Mouse (Mus musculus): ENCODE results near the gene Sc5d.

Sc5d gene

GRCm38 (mm10) chr9:42264145-42264544 lies at the start of gene Sc5d:
Gene Sc5d, minus strand, starts transcription at chr9:42264256.
- peak; percentile 92 for DNase-seq (ENCODE audit: low spot score)

GRCm38 (mm10) chr9:42311311-42311710 lies 47.3 kb upstream of the Sc5d start:
- DNase-seq (ENCODE audit: low spot score), result no peak

GRCm38 (mm10) chr9:42303894-42304293 lies 39.8 kb upstream of the Sc5d start:
- DNase-seq (ENCODE audit: low spot score), result no peak

- DNase-seq (ENCODE audit: low spot score), result no peak
Measured at GRCm38 (mm10) chr9:42301082-42301633, 37.1 kb upstream of the Sc5d start.

GRCm38 (mm10) chr9:42296297-42296922 lies 32.4 kb upstream of the Sc5d start:
- no peak for DNase-seq (ENCODE audit: low spot score)

- DNase-seq (ENCODE audit: low spot score), result no peak
Measured at GRCm38 (mm10) chr9:42294131-42294530, 30.1 kb upstream of the Sc5d start.

- DNase-seq (ENCODE audit: low spot score), result no peak
Measured at GRCm38 (mm10) chr9:42293596-42293995, 29.5 kb upstream of the Sc5d start.

GRCm38 (mm10) chr9:42293051-42293450 lies 29.0 kb upstream of the Sc5d start:
- no peak for DNase-seq (ENCODE audit: low spot score)

- no peak for DNase-seq (ENCODE audit: low spot score)
Measured at GRCm38 (mm10) chr9:42279676-42280075, 15.6 kb upstream of the Sc5d start.

GRCm38 (mm10) chr9:42278046-42278445 lies 14.0 kb upstream of the Sc5d start:
- no peak for DNase-seq (ENCODE audit: low spot score)

- DNase-seq (ENCODE audit: low spot score), result no peak
Measured at GRCm38 (mm10) chr9:42277606-42278005, 13.6 kb upstream of the Sc5d start.

- no peak for DNase-seq (ENCODE audit: low spot score)
Measured at GRCm38 (mm10) chr9:42277162-42277561, 13.1 kb upstream of the Sc5d start.

- DNase-seq (ENCODE audit: low spot score), result no peak
Measured at GRCm38 (mm10) chr9:42275761-42276145, 11.7 kb upstream of the Sc5d start.

- DNase-seq (ENCODE audit: low spot score), result no peak
Measured at GRCm38 (mm10) chr9:42275027-42275760, 11.1 kb upstream of the Sc5d start.

- DNase-seq (ENCODE audit: low spot score), result no peak
Measured at GRCm38 (mm10) chr9:42273682-42274296, 9.7 kb upstream of the Sc5d start.

- no peak for DNase-seq (ENCODE audit: low spot score)
Measured at GRCm38 (mm10) chr9:42273174-42273573, 9.1 kb upstream of the Sc5d start.

- DNase-seq (ENCODE audit: low spot score), result no peak
Measured at GRCm38 (mm10) chr9:42272690-42273089, 8.6 kb upstream of the Sc5d start.

GRCm38 (mm10) chr9:42271456-42271855 lies 7.4 kb upstream of the Sc5d start:
- no peak for DNase-seq (ENCODE audit: low spot score)

- DNase-seq (ENCODE audit: low spot score), result no peak
Measured at GRCm38 (mm10) chr9:42270617-42271016, 6.6 kb upstream of the Sc5d start.

- no peak for DNase-seq (ENCODE audit: low spot score)
Measured at GRCm38 (mm10) chr9:42270081-42270480, 6.0 kb upstream of the Sc5d start.

GRCm38 (mm10) chr9:42268371-42268770 lies 4.3 kb upstream of the Sc5d start:
- no peak for DNase-seq (ENCODE audit: low spot score)

- DNase-seq (ENCODE audit: low spot score), result no peak
Measured at GRCm38 (mm10) chr9:42265309-42265708, 1.3 kb upstream of the Sc5d start.

- DNase-seq (ENCODE audit: low spot score), result no peak
Measured at GRCm38 (mm10) chr9:42263709-42264111, 346 bp downstream of the Sc5d start.

All from left cerebral cortex, adult 11 months (tissue).